Mouse (Mus musculus) embryo, embryonic 10 days (tissue): Measurements from ENCODE around the gene AC161166.1.
"Not testable (repeated sequence)": the region's sequence is repeated elsewhere in the genome, so short reads cannot be mapped to it uniquely, and the experiment has no call there.

Experiments
- DNase-seq: peaks from one replicate; pipeline ENCODE4 v3.0.0-alpha.2; 2015; ENCODE audit warnings: low spot score

AC161166.1 gene

GRCm38 (mm10) chr7:24525686-24526420 lies 13.6 kb upstream of the AC161166.1 start:
- no peak for DNase-seq

- no peak for DNase-seq
Measured at GRCm38 (mm10) chr7:24524978-24525377, 12.7 kb upstream of the AC161166.1 start.

- DNase-seq: no peak
Measured at GRCm38 (mm10) chr7:24523723-24524122, 11.5 kb upstream of the AC161166.1 start.

- no peak for DNase-seq
Measured at GRCm38 (mm10) chr7:24522805-24523204, 10.6 kb upstream of the AC161166.1 start.

- DNase-seq: not testable (repeated sequence)
Measured at GRCm38 (mm10) chr7:24520054-24520453, 7.8 kb upstream of the AC161166.1 start.

GRCm38 (mm10) chr7:24519130-24519529 lies 6.9 kb upstream of the AC161166.1 start:
- no peak for DNase-seq

GRCm38 (mm10) chr7:24517654-24518053 lies 5.4 kb upstream of the AC161166.1 start:
- no peak for DNase-seq

- DNase-seq: no peak
Measured at GRCm38 (mm10) chr7:24517077-24517476, 4.8 kb upstream of the AC161166.1 start.

GRCm38 (mm10) chr7:24516319-24516718 lies 4.1 kb upstream of the AC161166.1 start:
- peak; percentile 19 for DNase-seq

GRCm38 (mm10) chr7:24507726-24508114 lies 4.5 kb downstream of the AC161166.1 start:
- no peak for DNase-seq

GRCm38 (mm10) chr7:24506838-24507725 lies 5.2 kb downstream of the AC161166.1 start, which contains the start of gene Zfp428:
Gene Zfp428 (plus strand): TSS chr7:24507006.
- peak; percentile 91 for DNase-seq

GRCm38 (mm10) chr7:24506476-24506837 lies 5.8 kb downstream of the AC161166.1 start:
- DNase-seq: no peak

GRCm38 (mm10) chr7:24506065-24506459 lies 6.2 kb downstream of the AC161166.1 start:
- DNase-seq: no peak

- DNase-seq: no peak
Measured at GRCm38 (mm10) chr7:24505447-24506064, 6.7 kb downstream of the AC161166.1 start.

GRCm38 (mm10) chr7:24504868-24505267 lies 7.4 kb downstream of the AC161166.1 start:
- DNase-seq: peak; percentile 67

- DNase-seq: no peak
Measured at GRCm38 (mm10) chr7:24504004-24504403, 8.3 kb downstream of the AC161166.1 start.

GRCm38 (mm10) chr7:24501492-24501891 lies 10.8 kb downstream of the AC161166.1 start:
- DNase-seq: no peak

GRCm38 (mm10) chr7:24500929-24501328 lies 11.3 kb downstream of the AC161166.1 start:
- DNase-seq: peak; percentile 41

- peak; percentile 73 for DNase-seq
Measured at GRCm38 (mm10) chr7:24499856-24500577, 12.2 kb downstream of the AC161166.1 start.

GRCm38 (mm10) chr7:24488303-24488702 lies 24.0 kb downstream of the AC161166.1 start:
- no peak for DNase-seq

- no peak for DNase-seq
Measured at GRCm38 (mm10) chr7:24487403-24487802, 24.9 kb downstream of the AC161166.1 start.

- no peak for DNase-seq
Measured at GRCm38 (mm10) chr7:24486654-24487130, 25.6 kb downstream of the AC161166.1 start.
